Mouse (Mus musculus): ENCODE data around the gene Dpp4. TPM values are rescaled to one million over a fixed set of nuclear protein-coding genes. Genes with fewer than 3 reads are reported as not detected.

Gene Dpp4
- polyA plus RNA-seq, 1 experiment = 23.5 TPM

DNA sequence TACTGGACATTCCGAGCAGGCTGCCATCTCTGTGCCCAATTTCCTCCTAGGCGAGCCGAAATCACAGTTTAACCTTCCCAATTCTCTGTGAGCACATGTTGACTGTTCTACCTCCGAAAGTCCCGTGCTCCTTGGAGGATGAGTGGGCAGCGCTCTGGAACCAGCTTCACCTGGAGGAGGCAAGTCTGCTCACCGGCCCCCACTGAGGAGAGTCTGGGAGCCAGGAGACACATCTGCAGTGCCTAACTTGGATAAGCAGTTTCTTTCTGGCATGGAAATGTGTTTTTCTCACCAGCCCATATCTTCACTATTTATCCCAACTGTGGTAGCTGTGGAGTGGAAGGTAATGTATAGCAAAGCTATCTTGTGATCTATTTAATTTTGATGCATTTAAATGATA is 54.8 kb downstream of the Dpp4 start:
- Histone ChIP-seq H3K4me3 (ENCODE audit: control insufficient read depth, insufficient read depth, low read length) (no peak overlapping the region), H3K27me3 (ENCODE audit: control insufficient read depth, insufficient read depth, low read length) (no peaks in the 10 kb centered on the region), H3K36me3 (ENCODE audit: control insufficient read depth, insufficient read depth, low read length) (peaks cover 7% of the 10 kb centered on the region; the same call in 1 of the 2 replicates), H3K4me1 (replicated peaks; ENCODE audit: control insufficient read depth, insufficient read depth, low read length) (peaks cover 2% of the 10 kb centered on the region; the same call in 1 of the 2 replicates), H3K27ac (ENCODE audit: control insufficient read depth, insufficient read depth, low read length) (no peak overlapping the region)
- whole genome bisulfite sequencing = 97% methylated on average over 7 of the region's 7 CpGs
- no peak for TF ChIP-seq CTCF (IDR thresholded peaks at IDR 0.05; ENCODE audit: borderline replicate concordance, control insufficient read depth, extremely low read depth, insufficient read depth, low read length, poor library complexity)
- TF ChIP-seq POLR2A (IDR thresholded peaks at IDR 0.05; ENCODE audit: control insufficient read depth, extremely low read depth, insufficient read depth, low read length, poor library complexity) = no peak
- DNase-seq = no peak

DNA sequence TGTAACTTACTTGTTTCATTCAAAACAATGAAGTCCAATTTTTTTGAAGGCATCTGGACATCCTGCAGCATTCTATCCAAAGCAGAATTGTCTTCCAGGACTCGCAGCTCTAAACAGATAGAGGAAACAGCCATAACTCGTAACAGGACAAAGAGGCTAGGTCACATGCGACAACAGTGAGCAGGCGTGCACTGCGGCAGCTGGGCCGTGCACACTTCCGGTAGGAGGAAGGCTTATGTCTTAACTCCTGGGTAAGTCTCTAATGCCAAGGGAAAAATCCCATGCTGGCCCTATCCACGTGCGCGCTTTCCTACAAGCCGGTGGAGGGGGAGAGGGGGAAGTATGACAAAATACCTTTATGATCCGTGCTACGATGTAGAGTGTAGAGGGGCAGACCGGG is 55.4 kb downstream of the Dpp4 start:
- Histone ChIP-seq H3K4me1 (replicated peaks; ENCODE audit: control insufficient read depth, insufficient read depth, low read length) (0 out of 2 replicates have a peak, but pooled peaks cover 2% of the 10 kb centered on the region), H3K27me3 (ENCODE audit: control insufficient read depth, insufficient read depth, low read length) (no peaks in the 10 kb centered on the region), H3K27ac (ENCODE audit: control insufficient read depth, insufficient read depth, low read length) (no peak overlapping the region), H3K4me3 (ENCODE audit: control insufficient read depth, insufficient read depth, low read length) (no peak overlapping the region), H3K36me3 (ENCODE audit: control insufficient read depth, insufficient read depth, low read length) (peaks cover 7% of the 10 kb centered on the region; the same call in 1 of the 2 replicates)
- no peak for DNase-seq
- 95% methylated on average over 14 of the region's 14 CpGs for WGBS
- TF ChIP-seq POLR2A (IDR thresholded peaks at IDR 0.05; ENCODE audit: control insufficient read depth, extremely low read depth, insufficient read depth, low read length, poor library complexity) (no peak), CTCF (IDR thresholded peaks at IDR 0.05; ENCODE audit: borderline replicate concordance, control insufficient read depth, extremely low read depth, insufficient read depth, low read length, poor library complexity) (no peak)

DNA sequence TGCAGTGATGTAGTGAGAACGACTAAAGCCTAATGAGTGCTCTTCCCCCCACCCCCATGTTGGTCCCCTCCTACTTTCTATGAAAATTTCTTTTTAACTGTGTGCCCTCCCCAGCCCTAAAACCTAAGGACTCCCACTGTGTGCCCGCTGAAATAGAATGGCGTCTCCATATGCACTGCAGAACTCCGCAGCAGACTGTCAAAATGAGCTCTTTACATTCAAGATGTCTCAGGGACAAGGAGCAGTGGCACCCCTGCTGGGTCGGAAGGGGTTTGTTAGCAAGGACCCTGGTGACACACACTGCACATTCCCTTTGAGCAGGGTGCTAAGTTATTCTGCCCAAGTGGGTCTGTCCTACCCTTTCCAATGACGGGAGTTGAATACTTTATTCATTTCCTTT is 56.3 kb downstream of the Dpp4 start:
- no peak for DNase-seq
- Histone ChIP-seq H3K4me3 (ENCODE audit: control insufficient read depth, insufficient read depth, low read length) (no peak overlapping the region), H3K27ac (ENCODE audit: control insufficient read depth, insufficient read depth, low read length) (no peak overlapping the region), H3K36me3 (ENCODE audit: control insufficient read depth, insufficient read depth, low read length) (peaks cover 7% of the 10 kb centered on the region; the same call in 1 of the 2 replicates), H3K4me1 (replicated peaks; ENCODE audit: control insufficient read depth, insufficient read depth, low read length) (peaks cover 4% of the 10 kb centered on the region), H3K27me3 (ENCODE audit: control insufficient read depth, insufficient read depth, low read length) (no peaks in the 10 kb centered on the region)
- WGBS = 90% methylated on average over 6 of the region's 6 CpGs
- no peak for TF ChIP-seq CTCF (IDR thresholded peaks at IDR 0.05; ENCODE audit: borderline replicate concordance, control insufficient read depth, extremely low read depth, insufficient read depth, low read length, poor library complexity)
- TF ChIP-seq POLR2A (IDR thresholded peaks at IDR 0.05; ENCODE audit: control insufficient read depth, extremely low read depth, insufficient read depth, low read length, poor library complexity) = no peak

DNA sequence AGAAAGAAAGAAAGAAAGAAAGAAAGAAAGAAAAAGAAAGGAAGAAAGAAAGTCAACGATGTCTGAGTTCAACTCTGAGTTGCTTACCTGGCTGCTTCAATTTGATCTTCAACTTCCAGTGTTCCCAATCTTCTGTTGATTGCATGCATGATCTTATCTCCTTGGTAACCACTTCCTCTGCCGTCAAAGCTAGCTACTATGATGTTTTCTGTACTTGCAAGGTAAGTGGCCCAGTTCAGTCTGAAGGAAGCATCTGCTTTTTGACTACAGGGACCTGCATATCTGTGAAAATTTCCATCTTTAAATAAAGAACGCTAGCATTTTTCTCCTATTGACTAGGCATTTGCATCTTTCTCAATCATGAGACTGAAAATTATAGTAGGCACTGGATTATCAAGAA is 60.0 kb downstream of the Dpp4 start:
- Histone ChIP-seq H3K4me3 (ENCODE audit: control insufficient read depth, insufficient read depth, low read length) (no peak overlapping the region), H3K27ac (ENCODE audit: control insufficient read depth, insufficient read depth, low read length) (no peak overlapping the region), H3K36me3 (ENCODE audit: control insufficient read depth, insufficient read depth, low read length) (peaks cover 3% of the 10 kb centered on the region), H3K27me3 (ENCODE audit: control insufficient read depth, insufficient read depth, low read length) (no peaks in the 10 kb centered on the region), H3K4me1 (replicated peaks; ENCODE audit: control insufficient read depth, insufficient read depth, low read length) (peaks cover 4% of the 10 kb centered on the region)
- TF ChIP-seq POLR2A (IDR thresholded peaks at IDR 0.05; ENCODE audit: control insufficient read depth, extremely low read depth, insufficient read depth, low read length, poor library complexity) (no peak), CTCF (IDR thresholded peaks at IDR 0.05; ENCODE audit: borderline replicate concordance, control insufficient read depth, extremely low read depth, insufficient read depth, low read length, poor library complexity) (no peak)
- WGBS = 15% methylated on average over 3 of the region's 3 CpGs
- DNase-seq = peak; percentile 58

DNA sequence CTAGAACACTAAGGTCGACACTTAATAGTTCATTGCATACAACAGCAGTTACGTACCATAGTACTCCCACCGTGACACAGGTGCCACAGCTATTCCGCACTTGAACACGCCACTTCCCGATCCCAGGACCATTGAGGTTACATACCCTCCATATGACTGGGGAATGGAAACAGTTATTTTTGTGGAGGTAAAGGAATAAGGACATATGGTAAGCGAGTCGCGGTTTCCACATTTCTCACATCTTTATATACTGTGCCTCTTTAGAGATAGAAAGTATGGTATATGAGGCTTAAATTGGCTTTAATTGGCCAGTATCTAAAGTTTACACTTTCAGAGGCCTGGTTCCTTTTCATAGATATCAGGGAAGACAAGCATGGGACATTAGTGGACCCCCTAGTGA is 64.3 kb downstream of the Dpp4 start:
- Histone ChIP-seq H3K27me3 (ENCODE audit: control insufficient read depth, insufficient read depth, low read length) (no peaks in the 10 kb centered on the region), H3K4me3 (ENCODE audit: control insufficient read depth, insufficient read depth, low read length) (no peak overlapping the region), H3K27ac (ENCODE audit: control insufficient read depth, insufficient read depth, low read length) (no peak overlapping the region), H3K4me1 (replicated peaks; ENCODE audit: control insufficient read depth, insufficient read depth, low read length) (peaks cover 4% of the 10 kb centered on the region), H3K36me3 (ENCODE audit: control insufficient read depth, insufficient read depth, low read length) (peaks cover 5% of the 10 kb centered on the region)
- 98% methylated on average over 9 of the region's 9 CpGs for WGBS
- DNase-seq = no peak
- TF ChIP-seq CTCF (IDR thresholded peaks at IDR 0.05; ENCODE audit: borderline replicate concordance, control insufficient read depth, extremely low read depth, insufficient read depth, low read length, poor library complexity) (no peak), POLR2A (IDR thresholded peaks at IDR 0.05; ENCODE audit: control insufficient read depth, extremely low read depth, insufficient read depth, low read length, poor library complexity) (no peak)

DNA sequence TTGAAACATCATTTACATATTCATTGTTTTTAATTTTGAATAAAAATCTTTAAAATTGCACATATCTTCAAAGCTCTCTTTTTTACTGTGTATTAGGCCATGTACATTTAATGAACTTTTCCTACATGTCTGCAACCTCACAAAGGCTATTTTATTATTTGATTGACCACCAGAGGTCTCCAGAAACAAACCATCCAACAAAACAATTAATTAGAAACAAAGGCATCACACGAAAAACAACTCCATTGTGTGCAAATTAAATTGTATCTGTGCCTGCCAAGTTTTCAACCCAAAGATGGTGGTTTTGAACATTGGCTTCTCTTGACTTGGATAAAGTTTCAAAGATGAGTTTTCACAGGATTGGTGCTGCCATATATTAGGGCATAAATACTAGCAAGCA is 65.3 kb downstream of the Dpp4 start:
- Histone ChIP-seq H3K4me3 (ENCODE audit: control insufficient read depth, insufficient read depth, low read length) (no peak overlapping the region), H3K27me3 (ENCODE audit: control insufficient read depth, insufficient read depth, low read length) (no peaks in the 10 kb centered on the region), H3K27ac (ENCODE audit: control insufficient read depth, insufficient read depth, low read length) (no peak overlapping the region), H3K4me1 (replicated peaks; ENCODE audit: control insufficient read depth, insufficient read depth, low read length) (peaks cover 2% of the 10 kb centered on the region), H3K36me3 (ENCODE audit: control insufficient read depth, insufficient read depth, low read length) (peaks cover 13% of the 10 kb centered on the region)
- 56% methylated on average over 1 of the region's 1 CpGs for WGBS
- DNase-seq = no peak
- TF ChIP-seq CTCF (IDR thresholded peaks at IDR 0.05; ENCODE audit: borderline replicate concordance, control insufficient read depth, extremely low read depth, insufficient read depth, low read length, poor library complexity) (no peak), POLR2A (IDR thresholded peaks at IDR 0.05; ENCODE audit: control insufficient read depth, extremely low read depth, insufficient read depth, low read length, poor library complexity) (no peak)

DNA sequence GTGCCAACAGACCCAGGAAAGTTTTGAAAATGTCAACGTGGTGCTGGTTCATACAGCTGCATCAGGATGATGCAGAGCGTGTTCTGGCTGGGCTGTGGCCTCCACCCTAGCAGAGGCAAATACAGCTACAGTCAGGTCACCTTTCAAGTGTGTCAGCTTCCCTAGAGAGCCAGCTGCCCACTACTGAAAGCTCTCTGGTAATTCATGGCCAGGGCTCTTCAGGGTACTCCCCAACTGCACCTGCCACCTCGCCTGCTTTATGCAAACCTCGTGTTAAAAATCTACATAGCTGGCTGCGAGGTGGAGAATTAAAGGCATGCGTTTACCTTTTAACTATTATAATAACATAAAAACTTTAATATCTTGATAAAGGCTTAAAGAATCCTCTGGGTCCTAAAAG is 67.7 kb downstream of the Dpp4 start:
- no peaks in the 10 kb centered on the region for H3K27me3 ChIP-seq (ENCODE audit: control insufficient read depth, insufficient read depth, low read length)
- 86% methylated on average over 6 of the region's 6 CpGs for WGBS
- TF ChIP-seq POLR2A (IDR thresholded peaks at IDR 0.05; ENCODE audit: control insufficient read depth, extremely low read depth, insufficient read depth, low read length, poor library complexity) = no peak
- TF ChIP-seq CTCF (IDR thresholded peaks at IDR 0.05; ENCODE audit: borderline replicate concordance, control insufficient read depth, extremely low read depth, insufficient read depth, low read length, poor library complexity) = no peak
- no peak overlapping the region for H3K4me3 ChIP-seq (ENCODE audit: control insufficient read depth, insufficient read depth, low read length)
- H3K27ac ChIP-seq (ENCODE audit: control insufficient read depth, insufficient read depth, low read length) = no peak overlapping the region
- H3K36me3 ChIP-seq (ENCODE audit: control insufficient read depth, insufficient read depth, low read length) = peaks cover 16% of the 10 kb centered on the region
- H3K4me1 ChIP-seq (replicated peaks; ENCODE audit: control insufficient read depth, insufficient read depth, low read length) = no peaks in the 10 kb centered on the region
- DNase-seq = no peak

All from thymus, adult 2 months (tissue).